Mouse (Mus musculus): ENCODE measurements at regions not wholly inside any gene's neighbourhood (a gene's known extent, or its start where the extent isn't known, plus 50 kb on each side); places are given as distances from the start of the nearest gene placed in this dataset.

- no peak for ATAC-seq (replicated peaks; ENCODE audit: insufficient number of reproducible peaks, low FRiP score, low TSS enrichment, poor library complexity, severe bottlenecking)
Measured at GRCm38 (mm10) chr3:52731491-52731890, 285.5 kb downstream of the Cog6 start.

- no peak for ATAC-seq (replicated peaks; ENCODE audit: insufficient number of reproducible peaks, low FRiP score, low TSS enrichment, poor library complexity, severe bottlenecking)
Measured at GRCm38 (mm10) chr3:52729731-52730130, 287.3 kb downstream of the Cog6 start.

- no peak for ATAC-seq (replicated peaks; ENCODE audit: insufficient number of reproducible peaks, low FRiP score, low TSS enrichment, poor library complexity, severe bottlenecking)
Measured at GRCm38 (mm10) chr3:52728860-52729259, 288.2 kb downstream of the Cog6 start.

- ATAC-seq (replicated peaks; ENCODE audit: insufficient number of reproducible peaks, low FRiP score, low TSS enrichment, poor library complexity, severe bottlenecking) = no peak
Measured at GRCm38 (mm10) chr3:52728426-52728825, 288.6 kb downstream of the Cog6 start.

GRCm38 (mm10) chr3:52724354-52724753, 292.7 kb downstream of the Cog6 start:
- ATAC-seq (replicated peaks; ENCODE audit: insufficient number of reproducible peaks, low FRiP score, low TSS enrichment, poor library complexity, severe bottlenecking) = no peak

GRCm38 (mm10) chr3:52722946-52723345, 294.1 kb downstream of the Cog6 start:
- no peak for ATAC-seq (replicated peaks; ENCODE audit: insufficient number of reproducible peaks, low FRiP score, low TSS enrichment, poor library complexity, severe bottlenecking)

- no peak for ATAC-seq (replicated peaks; ENCODE audit: insufficient number of reproducible peaks, low FRiP score, low TSS enrichment, poor library complexity, severe bottlenecking)
Measured at GRCm38 (mm10) chr3:52719181-52719580, 297.9 kb downstream of the Cog6 start.

- no peak for ATAC-seq (replicated peaks; ENCODE audit: insufficient number of reproducible peaks, low FRiP score, low TSS enrichment, poor library complexity, severe bottlenecking)
Measured at GRCm38 (mm10) chr3:52717324-52717723, 299.7 kb downstream of the Cog6 start.

GRCm38 (mm10) chr3:52712151-52712550, 304.9 kb downstream of the Cog6 start:
- ATAC-seq (replicated peaks; ENCODE audit: insufficient number of reproducible peaks, low FRiP score, low TSS enrichment, poor library complexity, severe bottlenecking) = no peak

- ATAC-seq (replicated peaks; ENCODE audit: insufficient number of reproducible peaks, low FRiP score, low TSS enrichment, poor library complexity, severe bottlenecking) = no peak
Measured at GRCm38 (mm10) chr3:52711133-52711532, 305.9 kb downstream of the Cog6 start.

GRCm38 (mm10) chr3:52708746-52709145, 308.3 kb downstream of the Cog6 start:
- no peak for ATAC-seq (replicated peaks; ENCODE audit: insufficient number of reproducible peaks, low FRiP score, low TSS enrichment, poor library complexity, severe bottlenecking)

GRCm38 (mm10) chr3:52708301-52708700, 308.7 kb downstream of the Cog6 start:
- ATAC-seq (replicated peaks; ENCODE audit: insufficient number of reproducible peaks, low FRiP score, low TSS enrichment, poor library complexity, severe bottlenecking) = no peak

GRCm38 (mm10) chr3:52706626-52707025, 310.4 kb downstream of the Cog6 start:
- no peak for ATAC-seq (replicated peaks; ENCODE audit: insufficient number of reproducible peaks, low FRiP score, low TSS enrichment, poor library complexity, severe bottlenecking)

GRCm38 (mm10) chr3:52703751-52704150, 313.3 kb downstream of the Cog6 start:
- no peak for ATAC-seq (replicated peaks; ENCODE audit: insufficient number of reproducible peaks, low FRiP score, low TSS enrichment, poor library complexity, severe bottlenecking)

GRCm38 (mm10) chr3:52702962-52703361, 314.1 kb downstream of the Cog6 start:
- no peak for ATAC-seq (replicated peaks; ENCODE audit: insufficient number of reproducible peaks, low FRiP score, low TSS enrichment, poor library complexity, severe bottlenecking)

GRCm38 (mm10) chr3:52701601-52702000, 315.4 kb downstream of the Cog6 start:
- no peak for ATAC-seq (replicated peaks; ENCODE audit: insufficient number of reproducible peaks, low FRiP score, low TSS enrichment, poor library complexity, severe bottlenecking)

- no peak for ATAC-seq (replicated peaks; ENCODE audit: insufficient number of reproducible peaks, low FRiP score, low TSS enrichment, poor library complexity, severe bottlenecking)
Measured at GRCm38 (mm10) chr3:52693813-52694212, 323.2 kb downstream of the Cog6 start.

- ATAC-seq (replicated peaks; ENCODE audit: insufficient number of reproducible peaks, low FRiP score, low TSS enrichment, poor library complexity, severe bottlenecking) = no peak
Measured at GRCm38 (mm10) chr3:52685434-52686181, 331.4 kb downstream of the Cog6 start.

GRCm38 (mm10) chr3:52680824-52681388, 336.1 kb downstream of the Cog6 start:
- ATAC-seq (replicated peaks; ENCODE audit: insufficient number of reproducible peaks, low FRiP score, low TSS enrichment, poor library complexity, severe bottlenecking) = no peak

GRCm38 (mm10) chr3:52676886-52677670, 340.0 kb downstream of the Cog6 start:
- no peak for ATAC-seq (replicated peaks; ENCODE audit: insufficient number of reproducible peaks, low FRiP score, low TSS enrichment, poor library complexity, severe bottlenecking)
